Mouse (Mus musculus): Measurements from ENCODE around the gene Wdr6. TPM values are rescaled to one million over a fixed set of nuclear protein-coding genes. Genes with fewer than 3 reads are reported as not detected.

Wdr6 gene
- polyA plus RNA-seq, 1 experiment from 2014 or later = 235 TPM

DNA sequence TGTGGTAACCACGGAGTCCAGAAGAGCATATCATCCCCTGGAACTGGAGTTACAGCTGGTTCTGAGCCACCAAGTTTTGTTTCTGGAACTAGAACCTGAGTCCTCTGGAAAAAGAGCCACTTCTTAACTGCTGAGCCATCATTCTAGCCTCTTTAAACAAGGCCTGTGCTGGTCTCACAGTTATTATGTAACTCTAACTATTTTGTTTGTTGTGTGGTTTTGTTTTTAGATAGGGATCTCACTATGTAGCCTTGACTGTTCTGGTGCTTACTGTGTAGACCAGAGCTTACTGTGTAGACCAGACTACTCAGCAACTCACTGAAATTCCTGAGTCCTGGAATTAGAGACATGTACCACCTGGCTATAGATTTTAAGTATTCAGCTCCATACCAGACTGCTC lies 31.7 kb downstream of the Wdr6 start:
- no peaks in the 10 kb centered on the region for H3K27me3 ChIP-seq

DNA sequence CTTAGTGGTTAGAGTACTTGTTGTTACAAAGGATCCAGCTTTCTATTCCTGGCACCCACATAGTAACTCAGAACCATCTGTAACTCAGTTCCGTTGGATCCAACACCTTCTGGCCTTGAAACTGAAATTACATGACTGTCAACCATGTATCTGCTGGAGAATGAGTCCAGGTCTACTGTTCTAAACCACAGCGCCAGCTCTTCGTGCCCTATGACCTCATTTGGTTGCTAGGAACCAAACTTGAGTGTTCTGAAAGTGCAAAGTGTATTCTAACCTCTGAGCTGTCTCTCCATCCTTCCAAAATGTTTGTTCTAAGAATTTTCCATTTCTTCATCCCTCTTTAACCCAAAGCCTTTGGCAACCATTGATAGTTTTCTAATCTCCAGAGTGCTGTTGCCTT lies 32.6 kb downstream of the Wdr6 start:
- WGBS = 94% methylated on average over 3 of the region's 3 CpGs
- H3K4me2 ChIP-seq (replicated peaks) = no peak overlapping the region
- H3K36me3 ChIP-seq = peaks cover 88% of the 10 kb centered on the region
- H3K9ac ChIP-seq (replicated peaks) = no peak overlapping the region
- no peaks in the 10 kb centered on the region for H3K4me1 ChIP-seq
- ATAC-seq (replicated peaks) = no peak
- H3K9me3 ChIP-seq = no peaks in the 10 kb centered on the region
- H3K4me3 ChIP-seq = no peak overlapping the region
- H3K27ac ChIP-seq (replicated peaks) = no peak overlapping the region
- no peaks in the 10 kb centered on the region for H3K27me3 ChIP-seq

More for the DNA sequence above, 31.7 kb downstream of the Wdr6 start:
- Histone ChIP-seq H3K9me3 (no peaks in the 10 kb centered on the region), H3K36me3 (peaks cover 88% of the 10 kb centered on the region), H3K4me3 (no peak overlapping the region), H3K27ac (replicated peaks) (no peak overlapping the region), H3K9ac (replicated peaks) (no peak overlapping the region), H3K4me1 (no peaks in the 10 kb centered on the region), H3K4me2 (replicated peaks) (no peak overlapping the region)
- 95% methylated on average over 1 of the region's 1 CpGs for WGBS
- ATAC-seq (replicated peaks) = no peak

DNA sequence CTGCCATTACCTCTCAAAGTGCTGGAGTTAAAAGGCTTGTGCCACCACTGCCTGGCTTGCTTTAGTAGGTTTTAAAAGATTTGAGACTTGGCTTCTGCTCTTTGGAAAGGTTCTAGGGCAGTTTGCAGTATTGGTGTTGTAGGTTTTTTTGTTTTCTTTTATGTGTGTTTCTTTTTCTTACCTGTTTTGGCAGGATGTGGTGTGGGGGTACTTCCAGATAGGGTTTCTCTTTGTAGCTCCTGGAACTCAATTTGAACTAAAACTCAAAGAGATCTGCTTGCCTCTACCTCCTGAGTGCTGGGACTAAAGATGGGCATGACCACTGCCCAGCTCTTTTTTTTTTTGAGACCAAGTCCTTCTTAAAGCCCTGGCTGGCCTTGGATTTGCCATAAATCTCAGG lies 37.7 kb downstream of the Wdr6 start:
- H3K27me3 ChIP-seq = no peaks in the 10 kb centered on the region
- ATAC-seq (replicated peaks) = no peak
- no peaks in the 10 kb centered on the region for H3K9me3 ChIP-seq
- H3K4me3 ChIP-seq = no peak overlapping the region
- no peaks in the 10 kb centered on the region for H3K4me1 ChIP-seq
- no peak overlapping the region for H3K4me2 ChIP-seq (replicated peaks)
- no peak overlapping the region for H3K27ac ChIP-seq (replicated peaks)
- H3K9ac ChIP-seq (replicated peaks) = no peak overlapping the region
- H3K36me3 ChIP-seq = peaks cover 83% of the 10 kb centered on the region

- no peaks in the 10 kb centered on the region for H3K9me3 ChIP-seq
- WGBS = 94% methylated on average over 1 of the region's 1 CpGs
- H3K4me2 ChIP-seq (replicated peaks) = no peak overlapping the region
- no peak overlapping the region for H3K9ac ChIP-seq (replicated peaks)
- H3K4me3 ChIP-seq = no peak overlapping the region
- H3K27me3 ChIP-seq = no peaks in the 10 kb centered on the region
- no peak for ATAC-seq (replicated peaks)
- no peak overlapping the region for H3K27ac ChIP-seq (replicated peaks)
- H3K36me3 ChIP-seq = peaks cover 76% of the 10 kb centered on the region
- H3K4me1 ChIP-seq = no peaks in the 10 kb centered on the region
Observed at GRCm38 (mm10) chr9:108531496-108531895, 47.0 kb downstream of the Wdr6 start.

- no peaks in the 10 kb centered on the region for H3K9me3 ChIP-seq
- 96% methylated on average over 1 of the region's 1 CpGs for WGBS
Observed at GRCm38 (mm10) chr9:108530954-108531353, 47.6 kb downstream of the Wdr6 start.

GRCm38 (mm10) chr9:108525400-108525799 lies 53.1 kb downstream of the Wdr6 start:
- Histone ChIP-seq H3K9me3 (no peaks in the 10 kb centered on the region), H3K9ac (replicated peaks) (no peak overlapping the region), H3K27me3 (no peaks in the 10 kb centered on the region), H3K27ac (replicated peaks) (no peak overlapping the region), H3K4me2 (replicated peaks) (no peak overlapping the region), H3K4me1 (peaks cover 13% of the 10 kb centered on the region), H3K36me3 (peaks cover 25% of the 10 kb centered on the region), H3K4me3 (no peak overlapping the region)
- no peak for ATAC-seq (replicated peaks)
- 80% methylated on average over 3 of the region's 3 CpGs for WGBS

More at GRCm38 (mm10) chr9:108530954-108531353, 47.6 kb downstream of the Wdr6 start:
- Histone ChIP-seq H3K36me3 (peaks cover 72% of the 10 kb centered on the region), H3K9ac (replicated peaks) (no peak overlapping the region), H3K4me2 (replicated peaks) (no peak overlapping the region), H3K4me1 (no peaks in the 10 kb centered on the region), H3K27me3 (no peaks in the 10 kb centered on the region), H3K4me3 (no peak overlapping the region), H3K27ac (replicated peaks) (no peak overlapping the region)
- no peak for ATAC-seq (replicated peaks)

DNA sequence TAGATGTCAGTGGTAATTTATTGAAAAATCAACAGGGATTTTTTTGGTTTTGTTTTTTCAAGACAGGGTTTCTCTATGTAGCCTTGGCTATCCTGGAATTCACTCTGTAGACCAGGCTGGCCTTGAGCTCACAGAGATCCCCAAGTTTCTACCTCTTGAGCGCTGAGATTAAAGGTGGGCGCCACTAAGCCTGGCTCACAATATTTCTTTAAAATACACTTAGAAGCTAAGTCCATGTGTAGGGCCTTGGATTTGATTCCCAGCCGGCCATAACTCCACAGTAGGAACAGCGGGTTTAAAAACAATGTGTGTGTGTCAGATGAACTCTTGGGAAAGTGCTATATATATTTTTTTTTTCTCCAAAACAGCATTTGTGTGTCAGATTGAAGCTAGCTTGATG lies 55.2 kb downstream of the Wdr6 start:
- no peaks in the 10 kb centered on the region for H3K9me3 ChIP-seq
- 92% methylated on average over 4 of the region's 4 CpGs for WGBS
- no peak overlapping the region for H3K27ac ChIP-seq (replicated peaks)
- peaks cover 9% of the 10 kb centered on the region for H3K36me3 ChIP-seq
- no peak overlapping the region for H3K4me2 ChIP-seq (replicated peaks)
- no peaks in the 10 kb centered on the region for H3K27me3 ChIP-seq
- H3K9ac ChIP-seq (replicated peaks) = no peak overlapping the region
- H3K4me1 ChIP-seq = peaks cover 31% of the 10 kb centered on the region
- H3K4me3 ChIP-seq = no peak overlapping the region
- ATAC-seq (replicated peaks) = no peak

MicroRNA genes within 50 kb of the gene (microRNA counts, 519-probe panel; counts per million panel counts)
- microRNA mmu-miR-191 = 2,841 counts per million, percentile 67 among the panel's probes with 10 or more counts
- microRNA mmu-miR-425 = 2,800 counts per million, percentile 65 among the panel's probes with 10 or more counts

Small RNA genes within 50 kb of the gene (microRNA-seq; reads per million reads assigned to microRNA genes)
- gene Gm24083 (not detected), gene Mir191 (not detected), gene Mir425 (1,339 reads per million, percentile 81 among the genes with 10 or more reads in this experiment)

Other genes starting within 250 kb of the Wdr6 start
- gene Gpx1, start 239.8 kb downstream of the Wdr6 start, polyA plus RNA-seq (2015; fragmentation: Nextera tagmentation; extraction: Ambion mirVana) = 383 and 395 TPM in 2 replicates
- gene Usp4, start 230.9 kb downstream of the Wdr6 start, polyA plus RNA-seq (2015; fragmentation: Nextera tagmentation; extraction: Ambion mirVana) = 138 and 140 TPM in 2 replicates
- 1.6 and 2.4 TPM in 2 replicates for gene 1700102P08Rik, start 185.9 kb downstream of the Wdr6 start, polyA plus RNA-seq (2015; fragmentation: Nextera tagmentation; extraction: Ambion mirVana)
- gene Ccdc36, start 150.3 kb downstream of the Wdr6 start, polyA plus RNA-seq (2015; fragmentation: Nextera tagmentation; extraction: Ambion mirVana) = 0.93 and 1.0 TPM in 2 replicates
- not detected in 2 replicates for gene BC048562, start 142.3 kb downstream of the Wdr6 start, polyA plus RNA-seq (2015; fragmentation: Nextera tagmentation; extraction: Ambion mirVana)
- 60.9 and 61.6 TPM in 2 replicates for gene Ccdc71, start 118.2 kb downstream of the Wdr6 start, polyA plus RNA-seq (2015; fragmentation: Nextera tagmentation; extraction: Ambion mirVana)
- 55.7 and 62.2 TPM in 2 replicates for gene Klhdc8b, start 117.2 kb downstream of the Wdr6 start, polyA plus RNA-seq (2015; fragmentation: Nextera tagmentation; extraction: Ambion mirVana)
- 15.7 and 18.8 TPM in 2 replicates for gene Lamb2, start 99.0 kb downstream of the Wdr6 start, polyA plus RNA-seq (2015; fragmentation: Nextera tagmentation; extraction: Ambion mirVana)
- gene Usp19, start 88.1 kb downstream of the Wdr6 start, polyA plus RNA-seq (2015; fragmentation: Nextera tagmentation; extraction: Ambion mirVana) = 90.1 and 95.4 TPM in 2 replicates
- gene Qars, start 71.0 kb downstream of the Wdr6 start, polyA plus RNA-seq (2015; fragmentation: Nextera tagmentation; extraction: Ambion mirVana) = 70.1 and 72.6 TPM in 2 replicates
- 146 and 148 TPM in 2 replicates for gene Qrich1, start 61.9 kb downstream of the Wdr6 start, polyA plus RNA-seq (2015; fragmentation: Nextera tagmentation; extraction: Ambion mirVana)
- gene Impdh2, start 18.5 kb downstream of the Wdr6 start, polyA plus RNA-seq (2015; fragmentation: Nextera tagmentation; extraction: Ambion mirVana) = 117 and 125 TPM in 2 replicates
- gene Ndufaf3, start 11.3 kb downstream of the Wdr6 start, polyA plus RNA-seq (2015; fragmentation: Nextera tagmentation; extraction: Ambion mirVana) = 68.7 and 81.0 TPM in 2 replicates
- 253 and 263 TPM in 2 replicates for gene Dalrd3, start 8.9 kb downstream of the Wdr6 start, polyA plus RNA-seq (2015; fragmentation: Nextera tagmentation; extraction: Ambion mirVana)
- gene P4htm, start 18.9 kb upstream of the Wdr6 start, polyA plus RNA-seq (2015; fragmentation: Nextera tagmentation; extraction: Ambion mirVana) = 19.2 and 23.1 TPM in 2 replicates
- 54.3 and 60.8 TPM in 2 replicates for gene Arih2, start 70.6 kb upstream of the Wdr6 start, polyA plus RNA-seq (2015; fragmentation: Nextera tagmentation; extraction: Ambion mirVana)
- 44.2 and 44.7 TPM in 2 replicates for gene Slc25a20, start 83.3 kb upstream of the Wdr6 start, polyA plus RNA-seq (2015; fragmentation: Nextera tagmentation; extraction: Ambion mirVana)
- 40.6 and 42.1 TPM in 2 replicates for gene Prkar2a, start 110.6 kb upstream of the Wdr6 start, polyA plus RNA-seq (2015; fragmentation: Nextera tagmentation; extraction: Ambion mirVana)
- 206 and 208 TPM in 2 replicates for gene Ip6k2, start 205.1 kb upstream of the Wdr6 start, polyA plus RNA-seq (2015; fragmentation: Nextera tagmentation; extraction: Ambion mirVana)
- 21.1 and 21.2 TPM in 2 replicates for gene Nckipsd, start 229.6 kb upstream of the Wdr6 start, polyA plus RNA-seq (2015; fragmentation: Nextera tagmentation; extraction: Ambion mirVana)
- gene Celsr3, start 247.6 kb upstream of the Wdr6 start, polyA plus RNA-seq (2015; fragmentation: Nextera tagmentation; extraction: Ambion mirVana) = 16.7 and 20.0 TPM in 2 replicates

Data from forebrain, embryonic 15.5 days (tissue).